Mouse (Mus musculus) small intestine, adult 2 months (tissue): ENCODE data around the gene Plppr5.

Source experiments
- CTCF ChIP-seq: fragments of 200-500 bp; IDR thresholded peaks from 2 replicates; pipeline ENCODE4 v1.5.1; 2012; ENCODE audit warnings: low read depth, mild to moderate bottlenecking, control low read depth, inconsistent platforms, low read length, moderate library complexity, mixed read lengths; ENCODE audit not compliant: insufficient replicate concordance, insufficient read length; ENCODE audit errors: extremely low read depth
- POLR2A ChIP-seq: fragments of 200-500 bp; IDR thresholded peaks from 2 replicates; pipeline ENCODE4 v1.6.1; 2012; ENCODE audit warnings: low read depth, mild to moderate bottlenecking, control low read depth, inconsistent platforms, low read length, moderate library complexity

- no peak for TF ChIP-seq CTCF
- no peak for TF ChIP-seq POLR2A
Measured at GRCm38 (mm10) chr3:117602404-117602803, 27.8 kb downstream of the Plppr5 start.
